Mouse (Mus musculus) c-Kit-positive CD71-positive TER-119-negative erythroid progenitor cells, embryonic 14.5 days (primary cell): ENCODE results near the gene Snap25.

Source experiments
- DNase-seq: peaks from one replicate; pipeline ENCODE4 v3.0.0-alpha.2; 2013; ENCODE audit warnings: low read depth

Gene Snap25

GRCm38 (mm10) chr2:136713299-136713758, at the start of gene Snap25:
Gene Snap25, plus strand, starts transcription at chr2:136713453.
- DNase-seq: no peak

DNA sequence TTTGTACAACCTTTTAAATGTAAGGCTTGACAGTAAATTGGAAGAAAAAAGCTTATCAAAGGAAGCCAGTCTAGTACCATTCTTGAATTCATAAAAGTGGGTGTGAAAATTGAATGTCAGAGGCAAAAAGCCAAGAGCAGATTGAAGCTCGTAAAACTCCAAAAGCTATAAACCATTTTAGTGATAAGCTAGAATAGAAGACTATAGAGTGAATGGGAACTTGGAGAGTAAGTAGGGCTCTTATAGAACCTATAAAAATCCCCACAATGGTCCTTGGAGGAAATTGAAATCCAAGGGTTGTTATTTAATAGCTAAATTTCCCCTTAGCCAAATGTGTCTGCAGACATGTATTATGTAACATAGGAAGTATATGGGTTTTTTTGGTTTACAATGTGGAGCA, 46.3 kb upstream of the Snap25 start:
- no peak for DNase-seq

- no peak for DNase-seq
Observed at GRCm38 (mm10) chr2:136669183-136669582, 44.1 kb upstream of the Snap25 start.

DNA sequence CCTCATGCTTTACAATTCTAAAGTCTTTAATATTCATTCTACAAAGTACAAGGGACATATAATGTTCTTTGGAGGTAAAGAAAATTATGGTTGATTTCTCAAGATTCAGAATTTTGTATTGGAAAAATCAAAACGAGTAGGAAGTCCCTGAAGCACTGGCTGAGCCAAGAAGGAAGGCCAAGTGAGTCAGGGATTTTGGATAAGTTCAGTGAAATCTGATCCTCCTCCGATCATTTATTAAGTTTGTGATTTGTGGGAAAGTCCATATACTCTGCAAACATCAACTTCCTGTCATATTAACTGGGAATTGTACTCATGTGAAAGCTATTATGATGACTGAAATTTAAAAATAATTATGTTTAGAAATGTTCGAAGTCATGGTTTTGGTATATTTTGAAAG, 43.6 kb upstream of the Snap25 start:
- no peak for DNase-seq

GRCm38 (mm10) chr2:136670539-136671271, 42.5 kb upstream of the Snap25 start:
- no peak for DNase-seq

- DNase-seq: no peak
Observed at GRCm38 (mm10) chr2:136674077-136674757, 39.0 kb upstream of the Snap25 start.

- no peak for DNase-seq
Observed at GRCm38 (mm10) chr2:136676196-136676595, 37.1 kb upstream of the Snap25 start.

- no peak for DNase-seq
Observed at GRCm38 (mm10) chr2:136676918-136677445, 36.3 kb upstream of the Snap25 start.

GRCm38 (mm10) chr2:136678321-136679161, 34.7 kb upstream of the Snap25 start:
- DNase-seq: no peak

DNA sequence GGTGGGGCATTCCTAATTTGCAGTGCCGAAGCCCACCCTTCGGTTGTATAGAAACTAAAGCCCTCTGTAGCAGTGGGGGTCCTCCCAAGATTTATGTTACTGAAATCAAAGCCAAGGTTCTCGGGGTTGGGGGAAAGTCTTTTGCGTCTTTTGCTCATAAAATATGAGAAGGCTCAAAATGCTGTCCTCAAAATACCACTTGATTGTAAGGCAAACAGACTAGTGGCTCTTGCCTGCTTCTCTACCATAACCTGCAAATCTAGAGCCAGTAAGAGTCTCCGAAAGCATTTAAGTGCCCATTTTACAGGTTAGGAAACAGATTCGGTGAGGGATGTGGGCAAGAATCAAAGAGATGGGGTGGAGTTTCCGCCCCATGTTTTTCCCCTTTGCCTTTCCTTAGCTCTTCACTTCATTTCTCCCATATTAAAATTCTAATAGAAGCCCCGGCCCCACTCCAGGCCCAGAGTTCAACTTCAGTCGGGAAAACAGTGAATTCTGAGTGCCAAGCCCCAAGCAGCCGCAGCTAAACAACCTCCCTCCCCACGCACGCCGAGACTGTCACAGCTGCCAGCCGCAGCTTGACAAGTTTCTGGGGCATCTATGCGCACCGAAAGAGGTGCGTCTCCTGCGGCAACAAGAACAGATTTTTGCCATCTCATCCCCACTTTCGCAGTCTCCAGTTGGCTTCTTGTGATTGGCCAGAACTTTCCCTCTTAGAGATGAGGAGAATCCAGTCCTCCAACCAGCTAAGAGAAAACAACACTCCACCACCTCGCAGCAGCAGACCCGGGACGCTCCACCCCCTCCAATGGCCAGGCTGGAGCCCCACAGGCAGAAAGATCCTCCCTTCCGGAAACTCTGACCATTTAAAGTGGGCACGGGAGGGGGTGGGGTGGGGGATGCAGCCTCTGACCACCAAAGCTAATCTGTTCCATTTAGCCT, 33.7 kb upstream of the Snap25 start:
- no peak for DNase-seq

DNA sequence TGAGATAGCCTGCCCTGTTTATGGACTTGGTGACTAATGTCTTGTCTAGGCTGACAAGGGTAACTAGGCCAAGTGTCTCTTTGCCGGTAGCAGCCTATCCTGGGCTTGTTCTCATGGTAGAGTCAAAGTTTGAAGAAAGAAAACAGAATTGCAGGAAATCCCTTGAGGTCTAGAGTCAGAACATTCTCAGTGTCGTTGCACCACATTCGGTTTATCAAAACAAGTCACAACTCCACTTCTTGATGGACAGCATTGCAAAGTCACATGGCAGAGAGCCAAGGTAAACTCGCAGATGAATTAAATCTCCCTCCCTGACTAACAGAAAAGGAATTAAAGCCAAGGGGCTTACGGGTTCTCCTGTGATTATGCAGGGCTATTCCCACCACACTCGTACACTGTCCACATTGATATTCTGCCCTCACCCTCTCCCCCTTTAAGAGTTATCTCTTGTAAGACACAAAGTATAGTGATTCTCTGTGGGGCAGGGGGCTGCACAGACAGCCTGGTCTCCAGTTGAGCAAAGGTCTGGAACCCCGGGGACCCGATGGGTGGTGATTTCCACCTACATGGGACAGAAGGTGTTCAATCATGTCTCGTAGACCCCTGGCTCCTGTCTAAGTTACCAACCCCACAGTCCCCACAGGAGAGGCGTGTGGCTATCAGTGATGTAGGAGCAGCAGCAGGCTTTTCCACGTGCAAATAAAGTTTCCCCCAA, 30.9 kb upstream of the Snap25 start:
- DNase-seq: no peak

DNA sequence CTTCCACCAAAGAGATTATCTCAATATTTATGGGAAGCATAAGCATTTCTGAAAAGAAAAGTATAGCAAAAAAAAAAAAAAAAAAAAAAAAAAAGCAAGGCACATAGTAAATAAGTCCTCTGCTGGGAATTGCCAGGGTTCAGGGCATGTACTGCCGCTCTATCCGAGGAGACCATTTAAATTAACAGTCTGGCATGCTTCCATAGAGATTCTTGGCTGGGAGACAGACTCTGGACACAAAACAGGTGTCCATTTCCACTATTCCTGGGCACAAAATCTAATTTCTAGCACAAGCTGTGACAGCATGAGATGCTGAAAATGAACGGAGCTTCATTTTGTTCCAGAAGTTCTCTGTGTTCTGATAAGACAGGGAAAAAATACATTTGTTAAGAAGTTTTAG, 27.1 kb upstream of the Snap25 start:
- DNase-seq: no peak

DNA sequence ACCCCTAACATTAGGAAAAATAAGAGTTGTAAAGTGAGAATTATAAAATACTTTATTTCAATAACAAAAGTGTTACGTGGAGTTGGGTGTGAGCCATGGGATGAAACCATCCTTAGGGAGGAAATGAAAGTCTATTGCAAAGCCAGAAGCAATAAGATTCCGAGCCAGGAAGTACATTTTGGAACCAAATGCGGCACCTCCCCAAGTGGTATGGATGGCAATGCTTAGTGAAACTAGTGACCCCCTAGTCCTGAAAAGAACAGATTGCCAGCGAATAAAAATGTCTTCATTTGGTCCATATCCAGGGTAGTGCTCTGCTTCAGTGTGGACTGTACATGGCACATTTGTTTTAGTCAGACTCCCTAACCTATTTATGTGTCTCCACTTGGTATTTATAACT, 25.9 kb upstream of the Snap25 start:
- no peak for DNase-seq

DNA sequence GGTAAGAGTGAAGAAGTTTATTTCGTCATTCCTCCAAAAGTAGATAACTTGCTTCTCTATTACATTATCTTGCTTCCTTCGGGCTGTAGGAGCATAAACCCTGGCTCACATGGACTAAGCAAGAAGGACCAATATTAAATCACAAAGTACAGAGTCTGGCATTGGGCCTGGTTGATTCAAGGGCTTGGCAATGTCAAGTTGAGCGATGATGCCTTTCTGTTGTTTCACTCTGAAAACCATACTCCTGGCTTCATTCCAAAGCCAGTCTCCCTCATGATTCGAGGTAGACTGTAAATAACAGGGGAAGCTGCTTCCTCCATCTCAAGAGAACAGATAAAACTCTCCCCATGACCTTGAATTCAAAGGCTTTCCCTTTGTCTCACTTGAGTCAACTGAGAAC, 23.8 kb upstream of the Snap25 start:
- DNase-seq: no peak

- no peak for DNase-seq
Observed at GRCm38 (mm10) chr2:136691681-136692080, 21.6 kb upstream of the Snap25 start.

GRCm38 (mm10) chr2:136699429-136700227, 13.6 kb upstream of the Snap25 start:
- DNase-seq: no peak

GRCm38 (mm10) chr2:136703376-136703775, 9.9 kb upstream of the Snap25 start:
- DNase-seq: no peak

DNA sequence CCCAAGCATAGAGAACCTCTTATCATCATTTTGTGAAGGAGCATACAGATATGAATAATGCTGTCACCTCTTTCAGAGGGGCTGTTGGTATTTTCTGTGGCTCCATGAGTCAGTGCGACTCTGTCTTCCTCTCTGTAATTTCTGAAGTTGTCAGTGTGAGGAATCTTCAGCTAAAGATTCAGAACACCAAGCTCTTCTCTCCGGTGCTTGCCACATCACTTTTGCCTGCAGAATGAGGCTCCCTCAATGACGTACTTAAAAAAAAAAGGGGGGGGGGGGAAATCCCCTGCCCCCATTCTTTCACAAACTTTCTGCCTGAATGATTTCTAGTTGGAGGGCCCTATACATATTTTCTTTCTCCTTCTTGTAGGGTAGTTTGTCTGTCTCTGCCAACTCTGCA, 2.1 kb upstream of the Snap25 start:
- DNase-seq: no peak

GRCm38 (mm10) chr2:136711746-136712440, 1.4 kb upstream of the Snap25 start:
- DNase-seq: no peak
